In the genomic region with DNA sequence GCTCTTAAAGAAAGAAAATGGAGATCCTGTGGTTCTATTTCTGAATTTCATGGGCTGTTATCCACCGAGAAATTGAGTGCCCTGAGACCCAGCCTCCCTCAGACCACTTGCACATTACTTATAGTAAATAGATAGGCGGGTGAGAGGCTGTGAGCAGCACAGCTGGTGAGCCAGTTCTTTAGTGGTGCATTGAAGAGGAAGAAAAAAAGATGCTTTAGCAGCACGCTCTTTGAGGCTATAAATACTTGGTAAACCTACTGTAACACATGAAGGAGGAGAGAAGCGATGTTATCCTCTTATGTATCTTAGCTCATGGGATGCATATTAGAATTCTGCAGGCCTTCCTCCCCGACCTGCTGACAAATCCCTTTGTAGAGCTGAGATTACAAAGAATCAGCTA, we compare ENCODE assay signal across 18 mouse cellular contexts. TPM values are rescaled to one million over a fixed set of nuclear protein-coding genes. Genes with fewer than 3 reads are reported as not detected.
"Had no signal": no experiment of that assay in that cellular context is flagged by ENCODE, and none has a peak within 500 bp of the region (broad histone marks: within the 10 kb centered on the region; RNA-seq: fewer than 3 reads in every experiment).

No protein-coding gene starts in this region.

- H3K27me3 ChIP-seq: liver, embryonic 15.5 days; neural tube, embryonic 12.5 days had no signal

- H3K27ac ChIP-seq: layer of hippocampus, adult 2 months; limb, embryonic 10.5 days; liver, embryonic 15.5 days; neural tube, embryonic 12.5 days; stomach, postnatal 0 days had no signal

- H3K9me3 ChIP-seq: limb, embryonic 10.5 days; liver, embryonic 15.5 days; neural tube, embryonic 12.5 days had no signal

- H3K4me2 ChIP-seq: liver, embryonic 11.5 days; liver, embryonic 15.5 days; neural tube, embryonic 12.5 days had no signal

- H3K4me1 ChIP-seq: limb, embryonic 10.5 days; liver, embryonic 15.5 days; neural tube, embryonic 12.5 days had no signal

- H3K4me3 ChIP-seq: layer of hippocampus, adult 2 months; limb, embryonic 10.5 days; liver, embryonic 15.5 days; neural tube, embryonic 12.5 days had no signal

- H3K9ac ChIP-seq: liver, embryonic 15.5 days; neural tube, embryonic 12.5 days had no signal

- ATAC-seq: lung, postnatal 0 days had no signal

- DNase-seq: kidney, adult 18-20 months; kidney, postnatal 10 days; kidney, postnatal 4 days; lung, adult 2 months; lung, postnatal 36 days; midbrain, embryonic 14.5 days; retina, postnatal 1 day; right cerebral cortex, postnatal 14 days; thymus, adult 18-20 months; thymus, postnatal 14 days had no signal

- H3K36me3 ChIP-seq: limb, embryonic 10.5 days; liver, embryonic 15.5 days; neural tube, embryonic 12.5 days had no signal

RNA-seq across cellular contexts. Expression of gene Fut9, which starts 58.5 kb away (rescaled TPM):
- polyA plus RNA-seq: small intestine, adult 2 months had no signal
